Mouse (Mus musculus): ENCODE measurements around the gene Itfg1. TPM values are rescaled to one million over a fixed set of nuclear protein-coding genes. Genes with fewer than 3 reads are reported as not detected.
"Not testable (repeated sequence)": the region's sequence is repeated elsewhere in the genome, so short reads cannot be mapped to it uniquely, and the experiment has no call there.

Itfg1 gene
- polyA plus RNA-seq, 1 experiment from 2014 or later, result 26.2 TPM

GRCm38 (mm10) chr8:85813621-85814020, 27.1 kb downstream of the Itfg1 start:
- H3K9ac ChIP-seq (replicated peaks), result no peak overlapping the region
- no peaks in the 10 kb centered on the region for H3K4me1 ChIP-seq (ENCODE audit: insufficient read depth)
- ATAC-seq (no peak), DNase-seq (no peak)
- no peak overlapping the region for H3K4me2 ChIP-seq (ENCODE audit: low read depth, low read length)
- no peaks in the 10 kb centered on the region for H3K27me3 ChIP-seq (ENCODE audit: insufficient read depth, low read length)
- H3K9me3 ChIP-seq (ENCODE audit: low read length), result peaks cover 3% of the 10 kb centered on the region; the same call in 1 of the 2 replicates
- H3K27ac ChIP-seq (ENCODE audit: low read depth), result no peak overlapping the region
- TF ChIP-seq EP300 (IDR thresholded peaks at IDR 0.05; ENCODE audit: low read depth) (no peak), CTCF (IDR thresholded peaks at IDR 0.05; ENCODE audit: low read depth) (no peak)
- H3K36me3 ChIP-seq (replicated peaks; ENCODE audit: insufficient read depth, low read length), result 0 out of 2 replicates have a peak, but pooled peaks cover 5% of the 10 kb centered on the region
- H3K4me3 ChIP-seq (ENCODE audit: low read depth, low read length), result no peak overlapping the region

- no peak for DNase-seq
- no peak overlapping the region for H3K9ac ChIP-seq (replicated peaks)
- no peak overlapping the region for H3K4me2 ChIP-seq (ENCODE audit: low read depth, low read length)
- H3K27ac ChIP-seq (ENCODE audit: low read depth), result no peak overlapping the region
- H3K4me3 ChIP-seq (ENCODE audit: low read depth, low read length), result no peak overlapping the region
- H3K36me3 ChIP-seq (replicated peaks; ENCODE audit: insufficient read depth, low read length), result no peaks in the 10 kb centered on the region
- H3K4me1 ChIP-seq (ENCODE audit: insufficient read depth), result no peaks in the 10 kb centered on the region
- 76% methylated on average over 1 of the region's 1 CpGs for WGBS (ENCODE audit: insufficient replicate concordance)
- H3K9me3 ChIP-seq (ENCODE audit: low read length), result no peaks in the 10 kb centered on the region
- TF ChIP-seq EP300 (IDR thresholded peaks at IDR 0.05; ENCODE audit: low read depth) (no peak), CTCF (IDR thresholded peaks at IDR 0.05; ENCODE audit: low read depth) (no peak)
- no peaks in the 10 kb centered on the region for H3K27me3 ChIP-seq (ENCODE audit: insufficient read depth, low read length)
- no peak for ATAC-seq
Observed at GRCm38 (mm10) chr8:85801408-85801807, 39.3 kb downstream of the Itfg1 start.

- DNase-seq (no peak), ATAC-seq (no peak)
- Histone ChIP-seq H3K9me3 (ENCODE audit: low read length) (no peaks in the 10 kb centered on the region), H3K27me3 (ENCODE audit: insufficient read depth, low read length) (no peaks in the 10 kb centered on the region), H3K4me2 (ENCODE audit: low read depth, low read length) (no peak overlapping the region), H3K4me1 (ENCODE audit: insufficient read depth) (no peaks in the 10 kb centered on the region), H3K4me3 (ENCODE audit: low read depth, low read length) (no peak overlapping the region), H3K27ac (ENCODE audit: low read depth) (no peak overlapping the region), H3K36me3 (replicated peaks; ENCODE audit: insufficient read depth, low read length) (no peaks in the 10 kb centered on the region), H3K9ac (replicated peaks) (no peak overlapping the region)
- WGBS (ENCODE audit: insufficient replicate concordance), result 76% methylated on average over 1 of the region's 1 CpGs
- TF ChIP-seq EP300 (IDR thresholded peaks at IDR 0.05; ENCODE audit: low read depth) (no peak), CTCF (IDR thresholded peaks at IDR 0.05; ENCODE audit: low read depth) (no peak)
Observed at GRCm38 (mm10) chr8:85800164-85800563, 40.6 kb downstream of the Itfg1 start.

- H3K4me3 ChIP-seq (ENCODE audit: low read depth, low read length); H3K4me1 ChIP-seq (ENCODE audit: insufficient read depth); H3K27ac ChIP-seq (ENCODE audit: low read depth); H3K27me3 ChIP-seq (ENCODE audit: insufficient read depth, low read length); H3K9me3 ChIP-seq (ENCODE audit: low read length); H3K9ac ChIP-seq (replicated peaks); H3K4me2 ChIP-seq (ENCODE audit: low read depth, low read length); DNase-seq; ATAC-seq; H3K36me3 ChIP-seq (replicated peaks; ENCODE audit: insufficient read depth, low read length): not testable (repeated sequence)
- 94% methylated on average over 1 of the region's 1 CpGs for WGBS (ENCODE audit: insufficient replicate concordance)
Observed at GRCm38 (mm10) chr8:85796392-85796791, 44.3 kb downstream of the Itfg1 start.

GRCm38 (mm10) chr8:85788341-85788740, 52.4 kb downstream of the Itfg1 start:
- H3K27ac ChIP-seq (ENCODE audit: low read depth), result no peak overlapping the region
- H3K4me2 ChIP-seq (ENCODE audit: low read depth, low read length), result no peak overlapping the region
- no peaks in the 10 kb centered on the region for H3K4me1 ChIP-seq (ENCODE audit: insufficient read depth)
- no peak for DNase-seq
- WGBS (ENCODE audit: insufficient replicate concordance), result 76% methylated on average over 3 of the region's 3 CpGs
- no peak for TF ChIP-seq CTCF (IDR thresholded peaks at IDR 0.05; ENCODE audit: low read depth)
- TF ChIP-seq EP300 (IDR thresholded peaks at IDR 0.05; ENCODE audit: low read depth), result no peak
- H3K9ac ChIP-seq (replicated peaks), result no peak overlapping the region
- H3K27me3 ChIP-seq (ENCODE audit: insufficient read depth, low read length), result no peaks in the 10 kb centered on the region
- no peak overlapping the region for H3K4me3 ChIP-seq (ENCODE audit: low read depth, low read length)
- no peaks in the 10 kb centered on the region for H3K9me3 ChIP-seq (ENCODE audit: low read length)
- no peak for ATAC-seq
- peaks cover 3% of the 10 kb centered on the region; the same call in 1 of the 2 replicates for H3K36me3 ChIP-seq (replicated peaks; ENCODE audit: insufficient read depth, low read length)

GRCm38 (mm10) chr8:85787909-85788308, 52.8 kb downstream of the Itfg1 start:
- no peak for ATAC-seq
- TF ChIP-seq CTCF (IDR thresholded peaks at IDR 0.05; ENCODE audit: low read depth), result no peak
- H3K27me3 ChIP-seq (ENCODE audit: insufficient read depth, low read length), result no peaks in the 10 kb centered on the region

GRCm38 (mm10) chr8:85785506-85785905, 55.2 kb downstream of the Itfg1 start:
- no peak overlapping the region for H3K27ac ChIP-seq (ENCODE audit: low read depth)
- DNase-seq, result no peak
- ATAC-seq, result no peak
- 68% methylated on average over 1 of the region's 1 CpGs for WGBS (ENCODE audit: insufficient replicate concordance)
- no peak overlapping the region for H3K4me3 ChIP-seq (ENCODE audit: low read depth, low read length)
- no peaks in the 10 kb centered on the region for H3K4me1 ChIP-seq (ENCODE audit: insufficient read depth)
- H3K27me3 ChIP-seq (ENCODE audit: insufficient read depth, low read length), result no peaks in the 10 kb centered on the region
- H3K4me2 ChIP-seq (ENCODE audit: low read depth, low read length), result no peak overlapping the region
- no peaks in the 10 kb centered on the region for H3K9me3 ChIP-seq (ENCODE audit: low read length)
- peaks cover 3% of the 10 kb centered on the region; the same call in 1 of the 2 replicates for H3K36me3 ChIP-seq (replicated peaks; ENCODE audit: insufficient read depth, low read length)
- no peak for TF ChIP-seq EP300 (IDR thresholded peaks at IDR 0.05; ENCODE audit: low read depth)
- TF ChIP-seq CTCF (IDR thresholded peaks at IDR 0.05; ENCODE audit: low read depth), result no peak
- no peak overlapping the region for H3K9ac ChIP-seq (replicated peaks)

More at GRCm38 (mm10) chr8:85787909-85788308, 52.8 kb downstream of the Itfg1 start:
- no peak overlapping the region for H3K4me3 ChIP-seq (ENCODE audit: low read depth, low read length)
- H3K4me1 ChIP-seq (ENCODE audit: insufficient read depth), result no peaks in the 10 kb centered on the region
- H3K9me3 ChIP-seq (ENCODE audit: low read length), result no peaks in the 10 kb centered on the region
- WGBS (ENCODE audit: insufficient replicate concordance), result 66% methylated on average over 4 of the region's 4 CpGs
- no peak overlapping the region for H3K9ac ChIP-seq (replicated peaks)
- no peak overlapping the region for H3K27ac ChIP-seq (ENCODE audit: low read depth)
- DNase-seq, result no peak
- H3K36me3 ChIP-seq (replicated peaks; ENCODE audit: insufficient read depth, low read length), result peaks cover 3% of the 10 kb centered on the region; the same call in 1 of the 2 replicates
- no peak overlapping the region for H3K4me2 ChIP-seq (ENCODE audit: low read depth, low read length)

All from liver, postnatal 0 days (tissue).